Mouse (Mus musculus): ENCODE data around the gene Rnaseh2a. TPM values are rescaled to one million over a fixed set of nuclear protein-coding genes. Genes with fewer than 3 reads are reported as not detected.

The Rnaseh2a gene
- total RNA-seq, 1 experiment from 2014 or later, result 59.7 TPM

DNA sequence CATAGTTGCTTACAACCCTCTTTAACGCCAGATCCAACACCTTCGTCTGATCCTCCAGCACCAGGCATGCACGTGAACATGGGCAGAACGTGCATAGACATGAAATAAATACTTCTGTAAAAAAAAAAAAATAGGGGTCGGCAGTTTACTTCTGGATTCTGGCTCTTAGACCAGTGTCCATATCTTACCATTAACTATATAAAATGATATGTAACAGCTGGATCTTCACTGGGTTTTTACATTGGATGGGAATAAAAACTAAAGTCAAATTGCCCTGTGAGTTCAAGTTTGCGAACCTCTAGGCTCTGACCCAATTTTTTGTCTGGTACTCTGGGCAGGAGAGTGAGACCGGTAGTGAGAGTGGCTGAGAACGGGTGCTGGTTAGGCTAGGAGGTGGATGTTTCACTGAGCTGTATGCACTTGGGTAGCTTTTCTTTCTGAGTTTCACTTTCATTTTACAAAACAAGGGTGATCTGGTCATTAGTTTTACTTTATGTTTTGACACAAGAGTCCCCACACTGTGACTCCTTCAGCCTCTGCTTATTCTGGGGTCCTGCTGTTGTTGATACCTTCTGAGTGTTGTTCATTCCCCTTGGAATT lies 5.1 kb upstream of the Rnaseh2a start:
- no peak for ATAC-seq (replicated peaks in 1 of 2; ENCODE audit: insufficient read depth in 1 of 2, low FRiP score in 2 of 2, low TSS enrichment in 1 of 2, low read depth in 1 of 2, poor library complexity in 2 of 2, severe bottlenecking in 2 of 2)

DNA sequence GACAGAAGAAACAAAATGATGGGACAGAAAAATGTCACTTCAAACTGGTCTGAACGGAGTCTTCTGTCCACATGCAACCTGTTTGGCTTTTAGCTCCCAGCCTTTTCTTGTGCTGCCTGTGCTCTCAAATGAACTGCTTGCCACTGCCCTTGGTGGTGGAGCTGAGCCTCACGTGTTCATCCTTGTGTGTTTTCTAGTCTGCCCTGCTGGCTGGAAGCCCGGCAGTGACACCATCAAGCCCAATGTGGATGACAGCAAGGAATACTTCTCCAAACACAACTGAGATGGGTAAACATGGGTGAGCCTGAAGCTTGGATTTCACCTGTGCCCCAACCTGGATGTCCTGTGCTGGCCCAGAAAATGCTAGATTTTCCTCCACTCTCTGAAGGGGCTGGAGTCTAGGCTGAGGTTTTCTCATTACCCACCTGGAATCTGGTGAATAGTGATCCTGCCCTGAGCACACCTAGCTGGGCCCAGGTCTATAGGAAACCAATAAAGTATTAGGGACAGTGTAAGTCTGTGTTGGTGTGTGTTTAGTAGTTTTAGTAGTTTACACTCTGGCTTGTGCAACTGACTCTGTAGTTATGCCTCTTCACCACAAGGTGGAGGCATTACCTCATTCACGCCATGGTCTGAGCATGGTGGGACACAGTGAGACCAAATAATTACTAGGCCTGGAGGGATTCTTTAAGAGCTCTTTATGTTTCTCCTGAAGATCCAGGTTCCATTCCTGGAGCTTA lies 4.4 kb upstream of the Rnaseh2a start:
- no peak for ATAC-seq (replicated peaks in 1 of 2; ENCODE audit: insufficient read depth in 1 of 2, low FRiP score in 2 of 2, low TSS enrichment in 1 of 2, low read depth in 1 of 2, poor library complexity in 2 of 2, severe bottlenecking in 2 of 2)

DNA sequence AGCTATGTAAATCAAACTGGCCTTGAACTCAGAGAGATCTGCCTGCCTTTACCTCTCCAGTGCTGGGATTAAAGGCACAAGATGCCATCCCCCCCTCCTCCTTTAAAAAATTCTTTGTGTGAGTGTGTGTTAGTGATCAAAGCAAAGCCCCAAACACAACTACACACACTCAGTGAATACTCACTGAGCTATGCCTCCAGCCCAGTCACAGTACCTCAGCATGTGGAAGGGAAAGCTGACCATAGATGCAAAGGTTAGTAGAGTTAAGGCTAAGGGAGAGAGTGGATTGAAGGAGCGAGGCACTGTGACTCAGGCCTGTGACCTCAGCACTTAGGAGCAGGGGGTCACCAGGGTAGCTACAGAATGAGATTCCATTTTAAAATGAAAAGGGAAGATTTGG lies 3.5 kb upstream of the Rnaseh2a start:
- no peak for ATAC-seq (replicated peaks in 1 of 2; ENCODE audit: insufficient read depth in 1 of 2, low FRiP score in 2 of 2, low TSS enrichment in 1 of 2, low read depth in 1 of 2, poor library complexity in 2 of 2, severe bottlenecking in 2 of 2)

DNA sequence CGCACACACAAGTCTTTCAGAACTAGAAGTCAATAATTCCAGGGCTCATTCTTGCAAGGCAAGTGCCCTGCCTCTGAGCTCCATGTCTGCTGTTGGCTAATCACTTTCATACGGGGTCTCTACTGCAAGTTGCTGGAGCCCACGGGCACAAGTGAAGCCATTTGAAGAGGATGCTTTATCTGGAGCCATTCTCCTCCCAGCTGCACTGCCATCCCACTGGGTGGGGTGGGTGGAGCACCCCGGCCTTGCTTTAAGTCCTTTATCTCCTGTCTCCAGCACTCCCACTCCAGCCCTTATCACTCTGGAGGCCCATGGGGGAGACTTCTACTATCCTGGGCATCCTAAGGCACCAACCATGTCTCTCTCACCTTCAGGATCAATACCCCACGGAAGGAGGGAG lies 1.3 kb upstream of the Rnaseh2a start:
- ATAC-seq (replicated peaks in 1 of 2; ENCODE audit: insufficient read depth in 1 of 2, low FRiP score in 2 of 2, low TSS enrichment in 1 of 2, low read depth in 1 of 2, poor library complexity in 2 of 2, severe bottlenecking in 2 of 2), result no peak

DNA sequence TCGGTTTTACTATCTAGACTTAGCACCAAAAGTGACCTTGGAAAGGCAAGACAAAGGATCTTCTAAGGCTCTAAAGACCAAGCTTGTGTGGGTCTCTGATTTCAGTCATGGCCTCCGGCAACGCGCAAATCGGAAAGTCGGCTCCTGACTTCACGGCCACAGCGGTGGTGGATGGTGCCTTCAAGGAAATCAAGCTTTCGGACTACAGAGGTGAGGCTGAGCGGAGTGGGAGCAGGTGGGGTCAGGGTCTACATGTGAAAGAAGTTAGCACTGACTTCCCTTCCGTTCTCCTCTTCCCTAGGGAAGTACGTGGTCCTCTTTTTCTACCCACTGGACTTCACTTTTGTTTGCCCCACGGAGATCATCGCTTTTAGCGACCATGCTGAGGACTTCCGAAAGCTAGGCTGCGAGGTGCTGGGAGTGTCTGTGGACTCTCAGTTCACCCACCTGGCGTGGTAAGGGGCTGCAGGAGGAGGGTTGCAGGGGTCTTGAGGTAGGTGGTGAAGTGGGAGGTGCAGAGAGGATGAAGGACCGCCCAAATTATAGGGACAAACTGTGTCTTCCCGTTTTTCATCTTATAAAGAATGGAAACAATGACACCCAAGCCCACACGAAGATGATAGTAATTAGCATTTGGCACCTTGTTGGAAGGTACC lies 696 bp upstream of the Rnaseh2a start:
- ATAC-seq (replicated peaks in 1 of 2; ENCODE audit: insufficient read depth in 1 of 2, low FRiP score in 2 of 2, low TSS enrichment in 1 of 2, low read depth in 1 of 2, poor library complexity in 2 of 2, severe bottlenecking in 2 of 2), result no peak

DNA sequence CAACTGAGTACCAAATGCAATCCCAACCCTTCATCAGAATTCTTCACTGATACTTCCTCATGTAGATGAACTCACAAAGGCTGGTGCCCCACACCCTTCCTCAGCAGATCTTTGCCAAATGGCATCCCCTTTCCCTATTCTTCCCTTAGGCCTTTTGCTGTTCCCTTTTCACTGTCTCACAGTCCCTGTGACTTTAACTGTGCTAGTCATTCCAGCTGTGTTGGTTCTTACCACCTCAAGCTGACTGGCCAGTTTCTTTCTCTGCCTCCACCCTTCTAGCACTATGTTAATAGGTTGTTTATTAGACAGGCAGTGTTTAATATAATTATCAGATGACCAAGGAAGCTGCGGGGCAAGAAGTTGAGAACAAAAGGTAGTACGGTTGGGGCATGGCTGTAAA lies 917 bp downstream of the Rnaseh2a start:
- ATAC-seq (replicated peaks in 1 of 2; ENCODE audit: insufficient read depth in 1 of 2, low FRiP score in 2 of 2, low TSS enrichment in 1 of 2, low read depth in 1 of 2, poor library complexity in 2 of 2, severe bottlenecking in 2 of 2), result no peak

DNA sequence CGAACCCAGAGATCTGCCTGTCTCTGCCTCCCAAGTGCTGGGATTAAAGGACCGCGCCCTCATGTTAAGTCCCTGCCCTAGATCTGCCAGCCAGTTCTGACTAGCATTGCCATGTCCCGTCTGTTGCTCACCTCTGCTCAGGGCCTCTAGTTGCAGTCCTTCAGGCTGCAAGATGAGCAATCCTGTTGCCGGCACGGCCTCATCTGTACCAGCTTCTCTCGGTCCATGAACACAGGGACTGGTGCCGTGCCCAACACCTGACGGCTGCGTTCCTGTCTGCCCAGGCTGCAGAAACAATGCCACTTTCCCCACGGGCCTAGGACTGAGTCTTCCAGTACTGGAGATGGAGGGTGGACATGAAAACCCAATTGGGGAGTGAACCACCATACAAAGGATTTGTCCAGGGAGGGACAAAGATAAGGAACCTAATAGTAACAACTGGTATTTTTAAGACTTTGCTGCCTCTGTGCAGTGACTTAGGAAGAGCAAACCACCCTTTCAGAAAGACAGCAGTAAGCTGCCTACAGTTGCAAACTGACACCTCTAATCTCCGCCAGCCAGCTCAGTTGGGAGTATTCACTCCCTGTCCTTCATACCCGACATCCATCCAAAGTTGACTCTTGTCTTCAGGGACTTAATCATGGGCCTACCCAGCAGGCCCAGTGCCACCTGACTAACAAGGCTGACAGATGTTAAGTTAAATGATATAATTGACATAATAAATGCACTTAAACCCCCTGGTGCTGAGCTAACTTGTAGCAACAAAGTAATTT lies 1.8 kb downstream of the Rnaseh2a start:
- no peak for ATAC-seq (replicated peaks in 1 of 2; ENCODE audit: insufficient read depth in 1 of 2, low FRiP score in 2 of 2, low TSS enrichment in 1 of 2, low read depth in 1 of 2, poor library complexity in 2 of 2, severe bottlenecking in 2 of 2)

DNA sequence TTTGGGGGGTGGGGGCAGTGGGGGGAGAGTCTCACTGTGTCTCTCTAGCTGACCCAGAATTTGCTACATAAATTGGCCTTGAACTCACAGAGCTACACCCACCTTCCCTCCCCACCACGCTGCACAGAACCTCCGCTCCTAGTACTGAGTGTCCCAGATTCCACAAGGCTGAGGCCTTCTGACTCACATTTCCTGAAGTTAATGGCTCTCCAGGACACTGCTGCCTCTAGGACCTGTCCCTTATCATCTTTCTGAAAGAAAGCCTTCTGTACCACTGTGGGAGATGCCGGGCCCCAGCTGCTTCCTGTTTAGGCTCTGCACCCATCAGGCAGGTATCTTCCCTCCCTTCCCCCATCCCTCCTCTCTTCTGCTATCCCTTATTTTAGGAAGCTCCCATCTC lies 3.0 kb downstream of the Rnaseh2a start:
- no peak for ATAC-seq (replicated peaks in 1 of 2; ENCODE audit: insufficient read depth in 1 of 2, low FRiP score in 2 of 2, low TSS enrichment in 1 of 2, low read depth in 1 of 2, poor library complexity in 2 of 2, severe bottlenecking in 2 of 2)

DNA sequence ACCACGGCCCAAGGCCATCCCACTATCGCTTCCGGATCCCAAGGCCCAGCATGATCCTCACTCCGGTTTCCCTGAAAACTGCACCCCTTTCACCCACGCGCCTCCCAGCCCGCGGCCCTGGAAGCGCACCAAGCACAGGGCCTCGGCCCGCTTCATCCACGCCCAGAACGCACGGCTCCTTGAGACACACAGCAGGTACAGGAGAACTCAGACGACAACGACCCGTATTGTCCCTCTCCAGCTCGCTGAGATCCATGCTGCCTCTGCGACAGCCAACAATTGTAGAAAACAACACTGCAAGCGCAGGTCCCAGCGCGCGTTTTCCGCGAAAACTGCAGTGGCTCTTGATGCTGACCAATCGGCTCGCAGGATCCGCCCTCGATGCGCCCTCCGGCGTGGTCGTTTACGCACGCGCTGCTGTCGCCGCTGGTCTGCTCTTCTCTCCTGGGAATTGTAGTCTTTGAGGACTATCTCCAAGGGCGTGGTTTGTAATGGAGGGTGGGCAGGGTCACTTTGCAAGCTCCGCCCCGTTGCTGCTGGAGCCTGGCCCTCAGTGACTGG lies 3.8 kb downstream of the Rnaseh2a start:
- peak; percentile 93 to 94 for ATAC-seq (replicated peaks in 1 of 2; ENCODE audit: insufficient read depth in 1 of 2, low FRiP score in 2 of 2, low TSS enrichment in 1 of 2, low read depth in 1 of 2, poor library complexity in 2 of 2, severe bottlenecking in 2 of 2)

DNA sequence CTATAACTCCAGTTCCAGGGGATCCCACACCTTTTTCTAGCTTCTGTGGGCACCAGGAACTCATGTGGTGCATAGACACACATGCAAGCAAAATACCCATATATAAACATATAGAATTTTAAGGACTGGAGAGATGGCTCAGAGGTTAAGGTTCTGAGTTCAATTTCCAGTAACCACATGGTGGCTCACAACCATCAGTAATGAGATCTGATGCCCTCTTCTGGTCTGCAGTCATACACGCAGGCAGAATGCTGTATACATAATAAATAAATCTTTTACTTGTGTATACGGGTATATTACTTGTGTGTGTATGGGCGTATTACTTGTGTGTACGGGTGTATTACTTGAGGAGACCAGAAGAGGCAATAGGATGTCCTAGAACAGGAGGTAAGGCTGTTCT lies 5.6 kb downstream of the Rnaseh2a start:
- no peak for ATAC-seq (replicated peaks in 1 of 2; ENCODE audit: insufficient read depth in 1 of 2, low FRiP score in 2 of 2, low TSS enrichment in 1 of 2, low read depth in 1 of 2, poor library complexity in 2 of 2, severe bottlenecking in 2 of 2)

DNA sequence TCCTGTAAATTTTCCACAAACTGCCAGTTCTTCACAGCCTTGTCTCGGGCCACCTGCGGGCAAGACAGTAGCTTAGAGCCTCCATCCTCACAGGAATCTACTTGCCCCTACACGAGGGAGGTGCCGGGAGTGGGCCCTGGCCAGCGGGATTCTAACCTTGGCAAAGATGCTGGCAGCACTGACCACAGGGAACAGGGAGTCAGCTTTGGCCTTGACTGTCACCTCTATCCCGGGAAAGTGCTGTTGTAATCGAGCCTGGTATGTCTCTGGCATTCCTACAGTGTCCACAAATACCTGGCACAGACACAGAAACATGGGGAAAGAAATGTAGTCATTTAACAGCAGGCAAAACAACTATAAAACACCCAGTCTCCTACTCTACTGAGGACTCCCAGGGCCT lies 9.8 kb downstream of the Rnaseh2a start:
- ATAC-seq (replicated peaks in 1 of 2; ENCODE audit: insufficient read depth in 1 of 2, low FRiP score in 2 of 2, low TSS enrichment in 1 of 2, low read depth in 1 of 2, poor library complexity in 2 of 2, severe bottlenecking in 2 of 2), result no peak

DNA sequence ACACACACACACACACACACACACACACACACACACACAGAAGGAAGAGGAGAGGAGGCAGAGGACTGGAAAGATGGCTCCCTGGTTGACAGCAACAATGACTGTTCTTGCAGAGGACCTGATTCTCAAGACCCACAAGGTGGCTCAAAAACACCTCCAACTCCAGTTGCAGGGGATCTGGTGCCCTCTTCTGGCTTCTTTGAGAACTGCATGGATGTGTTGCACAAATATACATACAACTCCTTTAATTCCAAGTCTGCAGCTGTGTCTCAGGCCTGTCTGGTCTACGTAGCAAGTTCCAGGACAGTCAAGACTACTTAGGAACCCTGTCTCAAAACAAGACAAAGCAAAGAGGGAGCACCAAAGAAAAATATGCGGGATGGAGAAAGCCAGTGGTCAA lies 12.8 kb downstream of the Rnaseh2a start:
- ATAC-seq (replicated peaks in 1 of 2; ENCODE audit: insufficient read depth in 1 of 2, low FRiP score in 2 of 2, low TSS enrichment in 1 of 2, low read depth in 1 of 2, poor library complexity in 2 of 2, severe bottlenecking in 2 of 2), result peak; percentile 53 to 64; a peak in 2 of 4 replicates

DNA sequence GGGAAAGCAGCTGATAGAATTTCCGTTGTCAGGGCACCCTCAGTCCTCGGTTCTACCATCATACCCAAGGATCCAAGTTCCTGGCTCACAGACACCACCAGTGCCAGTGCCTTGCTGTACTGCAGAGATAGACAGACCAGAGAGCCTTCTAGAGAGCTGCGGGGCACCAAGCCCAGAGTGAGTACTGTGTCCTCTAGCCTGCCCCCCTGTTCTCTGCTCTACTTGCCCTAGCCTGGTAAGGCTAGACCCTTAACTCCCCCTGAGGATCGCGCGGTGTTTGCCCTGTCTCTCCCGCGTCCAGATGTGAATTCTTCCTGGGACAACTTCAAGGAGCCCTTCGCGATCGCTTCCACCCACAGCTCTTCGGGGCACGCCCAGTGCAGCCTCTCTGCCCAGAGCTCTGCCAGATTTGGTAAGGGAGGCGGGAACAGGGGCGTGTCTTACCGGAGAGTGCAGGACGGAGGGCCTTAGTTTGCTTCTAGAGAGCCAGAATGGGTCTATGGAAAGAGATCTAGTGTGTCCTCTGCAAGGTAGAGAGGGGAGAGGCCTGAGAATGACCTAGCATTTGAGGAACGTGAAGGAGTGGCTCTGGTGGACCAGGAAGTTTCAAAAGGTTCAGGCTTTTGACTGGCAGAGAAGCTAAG lies 16.8 kb downstream of the Rnaseh2a start:
- ATAC-seq (replicated peaks in 1 of 2; ENCODE audit: insufficient read depth in 1 of 2, low FRiP score in 2 of 2, low TSS enrichment in 1 of 2, low read depth in 1 of 2, poor library complexity in 2 of 2, severe bottlenecking in 2 of 2), result peak; percentile 37 to 67

DNA sequence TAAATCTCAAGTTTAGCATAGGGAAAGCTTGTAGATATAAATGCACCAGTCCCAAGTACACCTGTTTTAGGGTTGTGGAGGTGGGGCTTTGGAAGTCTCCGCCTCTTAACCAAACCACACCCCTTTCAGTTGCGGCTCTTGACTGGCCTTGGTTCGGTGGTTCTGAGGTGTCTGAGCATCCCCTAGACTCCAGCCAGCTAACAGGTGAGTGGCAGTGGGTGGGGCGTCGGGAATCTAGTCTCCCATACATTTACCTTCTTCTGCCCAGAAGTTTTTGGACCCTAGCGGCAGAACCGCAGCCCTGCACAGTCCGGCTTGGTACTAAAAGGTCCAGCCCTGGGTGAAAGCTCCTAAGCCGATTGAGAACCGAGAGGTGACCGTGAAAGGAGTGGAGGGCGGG lies 19.8 kb downstream of the Rnaseh2a start:
- ATAC-seq (replicated peaks in 1 of 2; ENCODE audit: insufficient read depth in 1 of 2, low FRiP score in 2 of 2, low TSS enrichment in 1 of 2, low read depth in 1 of 2, poor library complexity in 2 of 2, severe bottlenecking in 2 of 2), result no peak

DNA sequence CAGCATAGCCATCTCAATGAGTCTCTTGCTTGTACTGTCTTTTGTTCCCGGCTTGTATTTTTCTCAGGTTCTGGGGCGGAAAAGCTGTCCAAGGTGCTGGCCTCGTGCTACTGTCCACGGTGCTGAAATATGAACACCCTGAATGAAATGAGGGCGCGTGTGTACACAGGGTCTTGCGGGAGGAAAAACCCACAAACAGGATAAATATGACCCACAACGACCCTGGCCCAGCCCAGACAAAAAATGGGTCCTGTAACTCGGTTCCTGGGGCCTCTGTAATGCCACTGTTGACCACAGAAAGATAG lies 22.4 kb downstream of the Rnaseh2a start:
- ATAC-seq (replicated peaks in 1 of 2; ENCODE audit: insufficient read depth in 1 of 2, low FRiP score in 2 of 2, low TSS enrichment in 1 of 2, low read depth in 1 of 2, poor library complexity in 2 of 2, severe bottlenecking in 2 of 2), result peak in 1 of 2 experiments; percentile 56; a peak in 2 of 4 replicates

DNA sequence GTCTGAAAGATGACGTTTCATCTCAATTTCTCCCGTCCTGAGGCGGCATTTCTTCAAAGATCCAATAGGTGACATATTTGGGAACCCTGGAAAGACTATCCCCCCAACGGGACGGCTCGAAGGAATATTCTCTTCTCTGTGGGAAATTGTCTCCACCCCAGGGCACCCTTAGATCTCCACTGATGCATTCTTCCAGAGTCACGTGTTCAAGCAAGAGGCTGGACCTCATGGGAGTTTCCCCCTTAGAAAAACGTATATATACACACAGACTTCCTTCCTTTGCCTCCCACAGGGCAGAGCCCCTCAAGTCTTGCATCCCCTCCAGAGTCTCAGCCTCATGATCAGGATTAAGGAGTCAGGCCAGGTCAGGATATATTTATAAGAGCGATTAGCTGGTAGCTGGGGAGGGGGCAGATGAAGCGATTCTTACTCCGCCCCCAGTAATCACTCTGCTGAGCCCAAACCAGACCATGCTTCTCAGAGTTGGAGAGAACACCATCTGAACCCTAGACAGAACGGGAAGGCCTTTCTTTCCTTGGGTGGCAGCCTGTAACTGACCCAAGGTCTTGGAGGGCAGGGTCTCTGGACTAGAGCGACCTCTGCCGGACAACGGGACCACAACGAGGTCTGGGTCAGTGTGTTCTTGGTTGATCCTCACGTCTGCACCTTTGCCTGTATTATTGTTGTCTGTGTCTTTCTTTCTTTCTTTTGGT lies 22.9 kb downstream of the Rnaseh2a start, which contains the start of gene Rtbdn:
Gene Rtbdn, plus strand, starts transcription at position 464 of the 713 bp plus-strand sequence.
- ATAC-seq (replicated peaks in 1 of 2; ENCODE audit: insufficient read depth in 1 of 2, low FRiP score in 2 of 2, low TSS enrichment in 1 of 2, low read depth in 1 of 2, poor library complexity in 2 of 2, severe bottlenecking in 2 of 2), result no peak

Data from hematopoietic stem cell, adult 5-6 weeks (primary cell).